Mouse (Mus musculus): ENCODE data around the gene Ankrd27.
A peak's percentile ranks its signal among the peaks of the same experiment; 100 is the strongest.
"Not testable (repeated sequence)": the region's sequence is repeated elsewhere in the genome, so short reads cannot be mapped to it uniquely, and the experiment has no call there.

Ankrd27 gene

DNA sequence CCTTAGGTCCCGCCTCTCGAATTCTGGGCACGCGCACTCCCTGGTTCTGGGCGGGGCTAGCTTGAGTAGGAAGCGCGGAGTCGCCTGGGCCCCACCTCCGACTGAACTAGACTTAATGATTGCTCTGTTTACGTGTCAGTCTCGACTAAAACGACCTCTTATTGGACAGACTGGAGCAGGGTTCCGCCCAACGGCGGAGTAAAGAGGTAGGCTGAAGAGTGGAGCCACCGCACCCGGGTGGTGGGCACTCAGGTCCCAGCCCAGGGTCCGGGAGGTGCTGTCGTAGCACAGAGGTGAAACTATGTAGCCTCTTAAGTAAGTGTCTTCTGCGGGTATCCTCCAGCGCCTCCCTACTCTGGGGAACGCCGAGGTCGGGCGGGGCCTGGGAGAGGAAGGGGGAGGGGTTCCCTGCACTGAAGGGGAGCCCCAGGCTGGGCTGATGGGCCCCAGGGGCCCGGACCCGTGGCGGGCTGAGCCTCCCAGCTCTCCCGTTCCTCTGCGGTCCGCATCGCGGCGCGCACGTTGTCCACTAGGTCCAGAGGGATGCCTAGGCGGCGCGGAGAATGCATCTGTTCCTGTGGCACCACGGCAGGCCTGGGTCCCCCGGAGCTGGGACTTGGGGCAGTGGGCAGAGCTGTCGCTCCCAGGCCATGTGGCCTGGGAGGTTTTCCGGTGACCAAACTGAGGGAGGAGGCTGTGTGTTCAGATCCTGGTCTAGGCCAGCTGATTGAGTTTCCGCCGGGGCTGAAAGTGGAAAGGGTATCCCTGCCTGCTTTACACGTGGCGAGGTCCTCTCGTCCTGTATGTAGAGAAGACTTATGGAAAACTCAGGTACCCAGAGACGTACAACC lies at the start of gene Ankrd27:
Gene Ankrd27, plus strand, starts transcription at position 190 of the 851 bp plus-strand sequence.
- peak; percentile 94 to 95 for DNase-seq (ENCODE audit: low spot score in 2 of 2)

DNA sequence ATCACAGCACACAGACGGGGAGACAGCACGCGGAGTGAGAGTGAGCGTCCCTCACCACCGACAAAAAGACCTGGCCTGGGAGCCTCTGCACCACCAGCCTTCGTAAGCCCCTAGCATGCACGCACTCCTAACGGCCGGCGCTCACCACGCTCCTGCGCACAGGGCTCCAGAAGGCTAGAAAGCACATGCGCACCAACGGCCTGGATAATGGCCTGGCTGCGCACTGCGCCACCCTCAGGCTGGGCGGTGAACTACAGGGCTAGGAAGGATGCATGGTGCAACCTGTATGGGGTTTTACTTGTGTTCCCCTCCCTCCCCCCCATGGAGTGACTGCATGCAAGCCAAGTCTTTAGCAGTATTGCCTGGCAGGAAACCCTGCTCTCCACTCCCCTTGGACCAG lies 48.5 kb upstream of the Ankrd27 start, which contains the start of gene Tdrd12:
Gene Tdrd12, minus strand, starts transcription at position 184 of the 400 bp plus-strand sequence.
- no peak for DNase-seq (ENCODE audit: low spot score in 2 of 2)

DNA sequence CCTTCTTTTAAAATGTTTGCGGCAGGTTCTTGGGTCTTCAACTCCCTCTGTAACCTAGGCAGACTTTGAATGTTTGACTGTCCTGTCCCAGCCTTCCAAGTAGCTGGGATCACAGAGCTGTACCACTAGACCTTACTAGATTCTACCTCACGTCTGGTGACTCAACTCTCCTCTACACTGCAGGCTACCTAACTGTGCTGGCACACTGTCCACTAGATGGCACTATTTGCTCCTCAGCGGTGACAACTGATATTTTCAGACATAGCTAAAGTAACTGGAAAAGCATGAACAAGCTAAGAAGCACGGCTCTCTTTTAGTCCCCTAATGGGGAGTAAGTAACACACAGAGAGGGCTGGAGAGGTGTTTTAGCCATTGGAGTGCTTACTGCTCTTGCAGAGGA lies 40.2 kb upstream of the Ankrd27 start:
- DNase-seq (ENCODE audit: low spot score in 2 of 2) = peak; percentile 41 to 48

DNA sequence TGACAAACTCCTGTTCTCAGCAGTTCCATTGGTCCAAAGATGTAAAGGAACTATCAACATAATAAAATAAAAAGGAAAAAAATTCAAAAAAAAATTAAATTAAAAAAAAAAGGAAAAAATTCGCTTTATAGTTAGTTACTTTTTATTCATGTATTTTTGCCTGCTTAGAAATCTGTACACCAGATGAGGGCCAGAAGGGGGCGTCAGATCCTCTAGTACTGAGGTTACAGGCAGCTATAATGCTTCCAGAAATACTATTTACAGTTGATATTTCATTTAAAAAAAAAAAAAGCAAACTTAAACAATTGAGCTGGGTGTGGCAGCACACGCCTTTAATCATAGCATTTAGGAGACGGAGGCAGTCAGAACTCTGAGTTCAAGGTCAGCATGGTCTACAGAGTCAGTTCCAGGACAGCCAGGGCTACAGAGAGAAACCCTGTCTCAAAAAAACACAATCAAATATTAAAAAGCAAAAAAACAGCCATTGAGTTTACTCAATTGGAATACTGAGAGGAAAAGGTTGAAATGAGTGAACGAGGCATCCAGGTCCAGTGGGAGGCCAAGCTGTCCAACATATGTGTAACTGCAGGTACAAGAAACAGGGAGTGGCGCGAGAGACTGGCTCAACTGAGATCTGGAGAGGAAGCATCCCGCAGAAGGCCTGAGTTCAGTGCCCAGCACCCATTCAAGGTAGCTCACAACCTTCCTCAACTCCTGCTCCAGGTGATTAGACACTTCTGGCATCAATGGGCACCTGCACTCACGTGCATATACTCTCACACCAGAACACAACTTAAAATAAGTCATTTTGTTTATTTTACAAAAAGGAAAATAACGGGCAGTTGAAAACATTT lies 32.1 kb upstream of the Ankrd27 start:
- peak in 1 of 2 experiments; percentile 36 for DNase-seq (ENCODE audit: low spot score in 2 of 2)

DNA sequence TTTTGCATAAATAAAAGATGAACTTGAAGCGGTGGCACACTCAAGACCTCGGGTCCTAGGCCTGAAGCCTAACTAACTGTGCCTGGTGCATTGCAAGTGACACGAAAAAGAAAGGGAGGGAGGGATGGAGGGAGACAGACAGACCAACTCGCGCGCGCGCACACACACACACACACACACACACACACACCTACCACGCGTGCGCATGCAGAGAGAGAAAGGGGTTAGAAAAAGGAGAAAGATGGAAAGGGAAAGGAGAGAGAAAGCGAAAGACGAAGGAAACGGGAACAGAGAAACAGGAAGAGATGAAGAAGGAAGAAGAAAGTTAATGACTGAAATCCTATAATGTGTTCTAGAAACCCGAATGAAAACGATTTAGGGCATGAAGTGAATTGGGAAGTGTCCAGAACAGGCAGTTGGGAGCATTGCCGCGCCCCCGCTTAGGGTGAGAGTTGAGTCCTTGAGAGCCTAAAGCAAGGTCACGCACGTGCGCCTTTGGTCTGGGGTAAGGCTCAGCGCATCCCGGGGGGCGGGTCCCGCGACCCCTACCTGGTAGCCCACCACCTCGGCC lies 31.4 kb upstream of the Ankrd27 start:
- peak; percentile 25 to 29 for DNase-seq (ENCODE audit: low spot score in 2 of 2)

DNA sequence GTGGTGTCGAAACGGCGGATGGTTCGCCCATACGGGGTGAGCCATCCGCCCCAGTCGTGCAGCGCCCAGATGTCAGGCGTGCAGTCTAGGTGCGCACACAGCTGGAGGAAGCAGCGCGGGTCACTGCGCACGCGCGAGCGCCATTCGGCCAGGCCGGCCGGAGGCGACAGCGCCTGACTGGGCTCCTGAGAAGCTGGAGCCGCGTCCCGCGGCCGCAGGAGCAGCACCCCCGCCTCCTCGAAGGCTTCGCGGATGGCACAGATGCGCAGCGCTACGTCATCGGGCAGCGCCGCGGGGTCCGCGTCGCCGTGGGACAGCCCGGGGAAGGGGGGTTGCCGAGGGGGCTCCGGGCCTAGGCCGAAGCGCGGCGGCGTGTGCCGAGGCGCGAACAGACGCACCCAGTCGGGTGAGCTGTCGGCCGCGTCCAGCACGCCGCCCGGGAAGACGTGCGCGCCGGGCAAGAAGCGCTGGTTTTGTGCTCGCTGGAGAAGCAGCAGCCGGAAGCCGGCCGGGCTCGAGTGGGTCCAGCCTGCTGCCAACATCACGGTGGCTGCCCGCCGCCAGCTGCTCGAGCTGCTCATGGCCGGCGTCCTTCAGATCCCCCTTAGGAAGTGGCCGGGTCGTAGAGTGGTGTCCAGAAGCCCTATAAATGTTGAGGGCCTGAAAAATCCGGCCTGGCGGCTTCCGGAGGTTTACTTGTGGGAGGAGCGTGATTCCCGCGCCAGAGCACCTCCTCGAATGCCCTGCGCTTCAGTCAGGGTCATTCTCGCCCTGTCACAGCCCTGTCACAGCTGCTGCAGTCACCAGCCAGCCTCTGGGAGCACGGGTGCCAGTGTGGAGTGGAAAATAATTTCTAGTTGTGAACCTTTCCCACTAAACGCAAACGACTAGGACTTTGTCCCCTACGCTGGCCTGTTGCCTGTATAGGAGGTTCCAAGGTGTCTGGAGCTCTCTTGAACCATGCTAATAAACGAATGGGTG lies 30.5 kb upstream of the Ankrd27 start:
- peak; percentile 85 to 90 for DNase-seq (ENCODE audit: low spot score in 2 of 2)

DNA sequence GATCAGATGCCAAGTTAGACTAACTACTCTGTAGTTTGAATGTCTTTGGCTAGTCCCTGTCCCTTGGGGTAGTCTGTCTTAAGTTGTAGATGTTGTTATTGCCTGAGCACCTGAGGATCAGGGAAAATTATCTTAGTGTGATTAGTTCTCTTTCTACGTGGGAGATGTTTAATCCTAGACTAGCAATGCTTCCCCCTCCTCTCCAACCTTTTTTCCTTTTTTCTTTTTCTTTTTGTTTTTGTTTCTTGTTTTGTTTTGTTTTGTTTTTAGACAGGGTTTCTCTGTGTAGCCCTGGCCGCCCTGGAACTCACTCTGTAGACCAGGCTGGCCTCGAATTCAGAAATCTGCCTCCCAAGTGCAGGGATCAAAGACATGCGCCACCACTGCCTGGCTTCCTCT lies 29.8 kb upstream of the Ankrd27 start, which contains the start of gene Nudt19:
Gene Nudt19, minus strand, starts transcription at position 100 of the 399 bp plus-strand sequence.
- DNase-seq (ENCODE audit: low spot score in 2 of 2) = no peak

DNA sequence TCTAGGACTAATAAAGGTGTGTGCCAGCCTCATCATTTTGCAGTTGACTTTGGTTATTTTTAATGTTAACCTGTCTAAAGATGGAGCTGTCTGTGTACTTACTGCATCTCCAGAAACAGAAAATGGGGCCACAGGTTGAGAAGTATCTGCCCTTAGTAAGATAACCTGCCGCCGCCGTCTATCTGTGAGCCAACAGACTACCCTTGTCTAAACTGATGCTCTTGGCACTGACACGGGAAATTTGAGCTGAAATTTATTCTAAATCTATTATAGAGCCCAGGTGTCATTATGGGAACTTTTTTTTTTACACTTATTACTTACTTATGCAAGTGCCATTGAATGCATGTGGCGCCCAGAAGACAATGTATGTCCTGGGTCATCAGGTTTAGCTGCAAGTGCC lies 29.1 kb upstream of the Ankrd27 start:
- no peak for DNase-seq (ENCODE audit: low spot score in 2 of 2)

DNA sequence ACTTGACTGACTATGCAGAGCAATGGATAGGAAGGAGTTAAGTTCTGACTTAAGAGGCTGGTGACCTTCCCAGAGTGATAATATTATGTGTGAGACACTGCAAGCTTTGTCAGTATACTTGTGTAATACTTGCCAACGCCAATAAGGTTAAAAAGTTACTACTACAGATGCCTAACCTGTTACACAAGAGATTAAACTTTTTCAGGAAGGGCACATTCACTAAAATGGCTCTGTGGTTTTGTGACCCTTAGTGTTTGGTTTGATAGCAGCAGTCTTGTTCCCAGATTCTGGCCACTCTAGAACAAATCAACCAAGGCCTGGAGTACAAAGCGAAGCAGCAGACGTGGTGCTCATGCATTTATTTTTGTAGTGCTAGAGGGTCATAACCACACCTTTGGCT lies 28.5 kb upstream of the Ankrd27 start:
- no peak for DNase-seq (ENCODE audit: low spot score in 2 of 2)

DNA sequence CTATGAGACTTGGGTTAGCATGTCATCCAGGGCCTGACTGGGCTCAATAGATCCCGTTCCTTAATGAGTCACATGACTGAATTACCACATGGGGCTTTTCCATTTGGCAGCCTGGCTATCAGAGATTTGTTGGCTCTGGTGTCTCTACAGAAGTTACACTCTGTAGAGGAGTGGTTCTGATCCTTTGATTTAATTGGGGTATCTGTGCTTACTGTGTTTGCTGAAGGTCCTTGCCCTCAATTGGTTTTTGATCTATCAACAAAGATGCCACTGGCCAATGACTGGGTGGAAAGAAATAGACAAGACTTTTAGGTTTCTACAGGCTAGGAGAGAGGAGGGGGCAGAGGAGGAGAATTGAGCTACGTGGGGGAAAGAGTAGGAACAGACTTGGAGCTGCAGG lies 27.4 kb upstream of the Ankrd27 start:
- DNase-seq (ENCODE audit: low spot score in 2 of 2) = no peak

DNA sequence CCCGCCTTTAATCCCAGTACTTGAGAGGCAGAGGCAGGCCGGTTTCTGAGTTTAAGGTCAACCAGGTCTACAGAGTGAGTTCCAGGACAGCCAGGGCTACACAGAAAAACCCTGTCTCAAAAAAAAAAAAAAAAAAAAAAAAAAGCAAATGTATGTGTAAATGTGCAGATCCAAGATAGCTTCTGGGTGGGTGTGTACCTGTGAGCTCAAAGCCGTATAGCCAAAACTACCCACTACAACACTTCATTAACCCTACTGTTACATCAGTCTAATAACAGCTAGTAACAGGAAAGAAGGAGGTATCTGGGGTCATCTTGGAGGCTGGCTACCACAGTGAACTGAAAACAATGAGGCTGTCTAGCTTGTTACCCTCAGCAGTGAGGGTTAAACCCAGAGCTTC lies 26.2 kb upstream of the Ankrd27 start:
- DNase-seq (ENCODE audit: low spot score in 2 of 2) = no peak

DNA sequence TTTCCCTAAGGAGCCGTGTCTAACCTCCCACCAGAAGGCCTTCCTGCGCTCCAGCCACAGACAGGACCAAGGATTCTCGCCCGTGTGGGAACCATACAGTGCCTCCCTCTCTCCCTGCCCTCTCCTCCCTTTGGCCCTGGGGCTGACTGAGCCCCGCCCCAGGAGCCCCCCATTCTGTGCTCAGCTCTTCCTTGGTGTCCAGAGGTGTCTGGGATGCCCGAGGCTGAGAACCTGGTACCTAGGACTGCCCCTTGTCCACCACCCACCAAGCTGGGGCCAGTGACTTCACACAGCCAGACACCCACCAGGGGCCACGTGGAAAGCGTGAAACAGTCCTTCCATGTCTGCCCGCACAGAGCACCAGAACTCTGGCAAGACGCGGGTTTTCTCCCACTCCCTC lies 23.0 kb upstream of the Ankrd27 start:
- no peak for DNase-seq (ENCODE audit: low spot score in 2 of 2)

DNA sequence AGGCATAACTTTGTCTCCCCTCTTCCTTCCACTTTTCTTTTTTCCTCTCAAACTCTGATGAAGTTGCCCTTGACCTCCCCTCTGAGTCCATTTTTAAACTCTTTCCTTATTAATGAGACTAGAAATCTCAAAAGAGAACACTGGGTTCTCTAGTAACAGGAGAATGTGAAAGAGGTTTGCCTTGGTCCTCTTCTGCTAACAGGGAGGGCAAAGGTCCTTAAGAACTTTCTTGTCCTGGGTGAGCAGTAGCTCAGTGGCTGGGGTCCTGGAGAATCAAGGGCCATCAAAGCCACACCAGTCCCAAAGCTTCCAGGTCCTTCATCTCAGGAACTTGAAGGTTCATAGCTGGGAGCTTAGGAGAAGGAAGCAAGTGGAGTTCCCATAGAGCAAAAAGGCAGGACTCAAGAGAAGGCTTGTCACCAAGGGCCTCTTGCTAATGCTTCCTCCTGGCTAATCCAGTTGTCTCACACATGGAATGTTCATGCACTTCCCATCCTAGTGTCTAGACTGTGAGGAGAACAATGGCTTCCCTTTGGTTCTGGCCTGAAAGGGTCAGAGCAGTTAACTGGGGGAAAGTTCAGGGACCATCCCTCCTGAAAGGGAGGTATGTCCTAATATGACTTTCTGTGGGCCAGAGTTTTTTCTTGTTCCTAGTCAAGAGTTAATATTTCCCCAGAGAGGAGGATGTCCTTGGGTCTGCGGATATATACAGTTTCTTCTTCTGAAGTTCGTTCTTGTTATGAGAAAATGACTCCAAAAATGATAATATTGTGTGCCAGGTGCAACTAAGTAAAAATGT lies 21.8 kb upstream of the Ankrd27 start:
- DNase-seq (ENCODE audit: low spot score in 2 of 2) = no peak

DNA sequence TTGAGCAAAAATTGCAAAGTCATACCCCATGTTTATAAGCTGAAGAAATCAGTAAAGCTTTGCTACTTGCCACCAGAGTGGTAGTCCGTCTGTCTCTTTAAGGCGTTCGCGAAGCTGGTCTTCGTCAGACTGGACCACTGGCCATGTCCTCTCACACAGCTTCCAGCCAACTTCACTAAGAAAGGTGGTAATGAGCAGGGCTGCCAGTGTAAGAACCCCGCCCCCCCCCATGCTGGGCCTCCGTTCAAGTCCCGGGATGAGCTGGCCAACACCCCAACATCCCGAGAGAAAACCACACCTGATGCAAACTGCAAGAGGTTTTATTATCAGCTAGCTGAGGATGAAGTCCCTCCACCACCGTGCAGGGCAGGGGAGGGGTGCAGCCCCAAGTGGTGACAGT lies 21.2 kb upstream of the Ankrd27 start:
- not testable (repeated sequence) for DNase-seq (ENCODE audit: low spot score in 2 of 2)

DNA sequence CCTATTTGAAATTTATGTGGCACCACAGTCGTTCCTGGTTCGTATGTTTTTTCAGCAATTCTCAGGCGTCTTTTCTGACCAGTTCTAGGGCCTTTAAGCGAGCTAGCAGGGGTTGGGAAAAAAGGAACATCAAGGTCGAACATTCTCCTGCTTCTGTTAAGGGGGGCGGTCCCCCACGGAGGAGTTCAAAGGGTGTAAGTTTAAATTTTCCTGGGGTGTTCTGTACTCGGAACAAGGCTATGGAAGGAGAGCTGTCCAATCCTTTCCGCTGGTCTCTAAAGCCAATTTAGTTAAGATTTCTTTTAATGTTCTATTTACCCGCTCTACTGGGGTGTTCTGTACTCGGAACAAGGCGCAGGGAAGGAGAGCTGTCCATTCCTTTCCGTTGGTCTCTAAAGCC lies 20.1 kb upstream of the Ankrd27 start:
- DNase-seq (ENCODE audit: low spot score in 2 of 2) = not testable (repeated sequence)

DNA sequence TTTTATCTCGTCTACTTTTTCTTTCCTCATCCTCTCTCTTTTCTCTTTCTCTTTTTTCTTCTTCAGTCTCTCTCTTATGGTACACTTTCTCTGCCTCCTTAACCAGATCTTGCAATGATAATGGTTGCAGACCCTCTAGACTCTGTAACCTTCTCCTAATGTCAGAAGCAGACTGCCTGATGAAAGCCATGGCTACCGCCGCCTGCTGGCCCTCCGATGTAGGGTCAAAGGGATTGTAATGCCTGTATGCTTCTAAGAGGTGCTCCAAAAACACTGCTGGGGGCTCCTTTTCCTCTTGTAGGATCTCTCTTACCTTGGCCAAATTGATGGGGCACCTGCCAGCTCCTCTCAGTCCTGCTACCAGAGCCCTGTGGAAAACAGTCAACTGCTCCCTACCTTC lies 16.3 kb upstream of the Ankrd27 start:
- not testable (repeated sequence) for DNase-seq (ENCODE audit: low spot score in 2 of 2)

DNA sequence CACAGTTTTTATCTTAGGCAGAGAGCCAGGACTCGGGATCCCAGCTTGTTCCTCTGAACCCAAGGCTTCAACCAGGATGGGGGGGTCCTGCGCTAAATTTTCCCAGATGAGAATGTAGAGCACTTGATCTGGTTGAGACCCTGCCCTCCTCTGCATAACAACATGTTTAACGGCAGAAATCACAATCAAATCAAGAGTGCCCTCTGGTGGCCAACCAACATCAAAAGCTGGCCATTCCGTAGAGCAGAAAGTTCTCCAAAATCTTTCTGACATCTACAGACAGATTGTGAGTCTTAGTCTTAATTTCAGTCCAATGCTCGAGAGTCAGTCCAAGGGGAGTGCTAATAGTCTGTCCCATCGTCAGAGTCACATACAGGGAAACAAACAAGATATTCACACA lies 15.2 kb upstream of the Ankrd27 start:
- not testable (repeated sequence) for DNase-seq (ENCODE audit: low spot score in 2 of 2)

DNA sequence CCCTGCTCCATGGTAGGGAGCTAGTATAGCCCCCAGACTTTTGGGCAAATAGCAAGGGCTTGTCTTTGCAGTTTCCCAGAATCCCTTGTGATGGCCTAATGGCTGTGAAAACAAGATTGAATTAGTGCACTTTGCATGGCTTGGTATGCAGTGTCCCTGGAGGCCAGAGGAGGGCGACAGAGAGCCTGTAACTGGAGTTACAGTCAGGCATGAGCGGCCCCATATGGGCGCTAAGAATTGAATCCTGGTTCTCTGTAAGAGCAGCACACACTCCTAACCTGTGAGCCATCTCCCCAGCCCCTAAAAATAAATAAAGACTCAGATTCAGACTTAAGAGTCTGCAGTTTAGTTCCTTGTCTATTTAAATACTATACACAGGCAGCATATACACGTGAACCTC lies 6.2 kb upstream of the Ankrd27 start:
- DNase-seq (ENCODE audit: low spot score in 2 of 2) = no peak

DNA sequence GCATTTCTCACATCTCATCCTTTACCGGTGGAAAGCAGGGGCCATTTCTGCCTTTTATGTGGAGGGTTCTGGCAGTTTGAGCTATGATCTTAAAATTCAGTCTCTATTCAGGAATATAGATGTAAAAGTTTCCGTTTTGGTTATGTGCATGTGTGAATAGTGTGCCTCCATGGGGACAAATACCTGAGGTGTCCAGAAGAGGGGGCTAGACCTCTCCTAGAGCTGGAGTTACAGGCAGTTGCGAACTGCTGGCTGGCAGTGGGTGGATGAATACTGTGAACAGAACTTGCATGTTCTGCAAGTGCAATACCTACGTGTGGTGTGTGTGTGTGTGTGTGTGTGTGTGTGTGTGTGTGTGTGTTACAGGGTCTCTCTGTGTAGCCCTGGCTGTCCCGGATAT lies 3.3 kb upstream of the Ankrd27 start:
- DNase-seq (ENCODE audit: low spot score in 2 of 2) = no peak

DNA sequence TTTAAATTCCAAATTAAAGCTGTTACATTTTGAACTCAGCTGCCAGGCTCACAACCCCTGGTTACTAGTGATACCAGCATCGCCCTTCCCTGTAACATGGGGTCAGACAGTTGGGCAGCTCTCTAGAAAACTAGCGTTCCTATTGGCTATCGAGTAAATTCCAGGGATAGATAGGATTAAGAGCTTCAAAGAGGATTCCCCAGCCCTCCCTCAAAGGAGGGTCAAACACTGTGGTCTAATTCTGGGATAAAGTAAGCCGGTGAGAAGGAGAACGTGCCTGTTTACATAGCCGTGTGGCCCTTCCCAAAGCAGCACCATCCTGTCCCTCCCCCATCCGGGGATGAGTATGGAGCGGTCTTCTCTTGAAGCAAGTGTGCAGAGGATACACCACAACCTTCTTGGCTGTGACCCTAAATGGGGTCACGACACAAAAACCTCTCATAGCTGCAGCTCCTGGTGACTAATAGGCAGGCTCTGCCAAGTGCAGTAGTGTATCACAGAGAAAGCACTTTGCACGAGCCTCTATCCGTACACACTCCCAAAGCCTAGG lies 2.5 kb upstream of the Ankrd27 start:
- DNase-seq (ENCODE audit: low spot score in 2 of 2) = no peak

Data from frontal cortex, postnatal 10 days (tissue).